Mouse (Mus musculus): Measurements from ENCODE around the gene Gm45234.

Gm45234 gene

GRCm38 (mm10) chr6:124767536-124767919 is 11.7 kb upstream of the Gm45234 start:
- no peak for DNase-seq (ENCODE audit: low spot score)

- no peak for DNase-seq (ENCODE audit: low spot score)
Observed at GRCm38 (mm10) chr6:124765951-124766350, 10.1 kb upstream of the Gm45234 start.

- DNase-seq (ENCODE audit: low spot score) = peak; percentile 68
Observed at GRCm38 (mm10) chr6:124759259-124759658, 3.4 kb upstream of the Gm45234 start.

- DNase-seq (ENCODE audit: low spot score) = no peak
Observed at GRCm38 (mm10) chr6:124758849-124759232, 3.0 kb upstream of the Gm45234 start.

GRCm38 (mm10) chr6:124757909-124758848 is 2.4 kb upstream of the Gm45234 start:
- DNase-seq (ENCODE audit: low spot score) = no peak

GRCm38 (mm10) chr6:124757351-124757880 is 1.6 kb upstream of the Gm45234 start:
- no peak for DNase-seq (ENCODE audit: low spot score)

- DNase-seq (ENCODE audit: low spot score) = no peak
Observed at GRCm38 (mm10) chr6:124756652-124757350, 980 bp upstream of the Gm45234 start.

- DNase-seq (ENCODE audit: low spot score) = no peak
Observed at GRCm38 (mm10) chr6:124755306-124755705, 515 bp downstream of the Gm45234 start.

- no peak for DNase-seq (ENCODE audit: low spot score)
Observed at GRCm38 (mm10) chr6:124753861-124754260, 2.0 kb downstream of the Gm45234 start.

GRCm38 (mm10) chr6:124750405-124750804 is 5.4 kb downstream of the Gm45234 start:
- no peak for DNase-seq (ENCODE audit: low spot score)

- DNase-seq (ENCODE audit: low spot score) = no peak
Observed at GRCm38 (mm10) chr6:124746654-124747632, 8.9 kb downstream of the Gm45234 start.

- DNase-seq (ENCODE audit: low spot score) = no peak
Observed at GRCm38 (mm10) chr6:124746296-124746605, 9.6 kb downstream of the Gm45234 start.

- DNase-seq (ENCODE audit: low spot score) = peak; percentile 89
Observed at GRCm38 (mm10) chr6:124745490-124746295, 10.1 kb downstream of the Gm45234 start.

GRCm38 (mm10) chr6:124744755-124745321 is 11.0 kb downstream of the Gm45234 start:
- DNase-seq (ENCODE audit: low spot score) = no peak

GRCm38 (mm10) chr6:124743647-124744046 is 12.2 kb downstream of the Gm45234 start:
- DNase-seq (ENCODE audit: low spot score) = no peak

GRCm38 (mm10) chr6:124742839-124743514 is 12.8 kb downstream of the Gm45234 start:
- no peak for DNase-seq (ENCODE audit: low spot score)

GRCm38 (mm10) chr6:124741842-124742241 is 14.0 kb downstream of the Gm45234 start:
- DNase-seq (ENCODE audit: low spot score) = no peak

GRCm38 (mm10) chr6:124740888-124741761 is 14.7 kb downstream of the Gm45234 start, which contains the start of gene Grcc10:
Grcc10 (minus strand) TSS chr6:124741374.
- peak; percentile 80 for DNase-seq (ENCODE audit: low spot score)
